Mouse (Mus musculus): ENCODE measurements around the gene Gm9268. TPM values are rescaled to one million over a fixed set of nuclear protein-coding genes. Genes with fewer than 3 reads are reported as not detected.
"Not testable (repeated sequence)": the region's sequence is repeated elsewhere in the genome, so short reads cannot be mapped to it uniquely, and the experiment has no call there.

The Gm9268 gene
- polyA plus RNA-seq (2016; fragmentation: Nextera tagmentation; extraction: Ambion mirVana), result not detected in 2 replicates

DNA sequence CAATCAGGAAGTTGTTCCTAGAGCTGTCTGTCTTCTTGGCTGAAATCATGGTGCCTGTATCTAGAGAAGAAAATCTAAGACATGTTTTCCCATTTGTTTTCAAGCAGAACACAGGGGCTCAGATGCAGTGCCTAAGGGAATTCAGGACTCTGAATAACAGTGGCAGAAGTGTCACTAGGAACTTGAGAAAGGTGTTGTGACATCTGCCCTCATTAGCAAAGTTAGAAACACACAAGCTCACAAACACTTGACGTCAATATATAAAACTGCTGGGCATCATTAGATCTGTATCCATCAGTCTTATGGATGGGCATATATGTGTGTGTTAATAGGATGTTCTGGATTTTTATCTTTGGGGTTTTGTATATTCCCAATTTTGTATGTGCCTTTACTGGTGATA is at the start of gene Gm9268:
Gm9268 (plus strand) TSS at position 301 of the 400 bp plus-strand sequence.
- H3K9ac ChIP-seq; H3K36me3 ChIP-seq; H3K27me3 ChIP-seq (replicated peaks); H3K9me3 ChIP-seq (replicated peaks); H3K4me1 ChIP-seq (replicated peaks); H3K4me2 ChIP-seq; ATAC-seq (ENCODE audit: insufficient number of reproducible peaks, low FRiP score); H3K4me3 ChIP-seq; H3K27ac ChIP-seq (ENCODE audit: poor library complexity, severe bottlenecking): not testable (repeated sequence)
- no CpG with 5 or more reads among the region's 1 CpGs for WGBS

DNA sequence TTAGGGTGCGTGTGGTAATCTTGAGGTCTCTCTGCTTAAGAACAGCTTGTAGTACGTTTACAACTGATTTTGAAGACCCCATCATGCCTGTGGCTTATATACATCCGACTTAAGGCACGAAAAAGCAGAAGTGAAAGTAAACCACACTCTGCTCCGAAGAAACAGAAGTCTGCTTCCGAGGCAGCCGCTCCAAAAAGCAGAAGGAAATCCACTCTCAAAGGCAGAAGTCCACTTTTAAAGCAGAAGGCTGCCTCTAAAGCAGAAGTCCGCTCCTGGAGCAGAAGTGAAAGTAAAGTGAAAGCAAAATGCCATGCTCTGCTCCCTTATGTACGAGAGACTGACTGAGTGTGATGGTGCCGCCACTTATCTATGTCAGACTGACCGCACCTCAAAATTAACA is 38.5 kb upstream of the Gm9268 start:
- Histone ChIP-seq H3K4me3 (no peak overlapping the region), H3K27ac (ENCODE audit: poor library complexity, severe bottlenecking) (no peak overlapping the region), H3K4me1 (replicated peaks) (no peaks in the 10 kb centered on the region), H3K4me2 (no peak overlapping the region), H3K9me3 (replicated peaks) (peaks cover 40% of the 10 kb centered on the region), H3K36me3 (no peaks in the 10 kb centered on the region), H3K9ac (no peak overlapping the region), H3K27me3 (replicated peaks) (no peaks in the 10 kb centered on the region)
- 77% methylated on average over 11 of the region's 11 CpGs for WGBS
- ATAC-seq (ENCODE audit: insufficient number of reproducible peaks, low FRiP score), result no peak

DNA sequence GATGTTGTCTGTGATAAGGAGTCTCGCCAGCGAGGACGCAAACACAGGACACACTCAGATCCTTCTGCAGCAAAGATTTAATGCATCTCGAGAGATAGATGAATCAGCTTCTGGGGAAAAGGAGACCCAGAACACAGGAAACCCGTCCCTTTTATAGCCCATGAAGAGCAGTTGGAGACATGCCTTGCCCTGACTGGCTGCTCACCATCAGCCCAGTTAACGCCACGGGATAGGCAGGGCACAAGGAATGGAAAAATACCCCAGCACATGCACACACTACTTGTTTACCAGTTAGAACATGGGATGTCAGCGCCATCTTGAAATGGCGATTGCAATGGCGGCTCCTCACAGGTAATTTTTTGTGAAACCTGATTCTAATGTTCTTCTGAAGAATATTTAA is 37.8 kb upstream of the Gm9268 start:
- ATAC-seq (ENCODE audit: insufficient number of reproducible peaks, low FRiP score), result no peak
- H3K4me3 ChIP-seq, result no peak overlapping the region
- H3K9me3 ChIP-seq (replicated peaks), result peaks cover 42% of the 10 kb centered on the region

DNA sequence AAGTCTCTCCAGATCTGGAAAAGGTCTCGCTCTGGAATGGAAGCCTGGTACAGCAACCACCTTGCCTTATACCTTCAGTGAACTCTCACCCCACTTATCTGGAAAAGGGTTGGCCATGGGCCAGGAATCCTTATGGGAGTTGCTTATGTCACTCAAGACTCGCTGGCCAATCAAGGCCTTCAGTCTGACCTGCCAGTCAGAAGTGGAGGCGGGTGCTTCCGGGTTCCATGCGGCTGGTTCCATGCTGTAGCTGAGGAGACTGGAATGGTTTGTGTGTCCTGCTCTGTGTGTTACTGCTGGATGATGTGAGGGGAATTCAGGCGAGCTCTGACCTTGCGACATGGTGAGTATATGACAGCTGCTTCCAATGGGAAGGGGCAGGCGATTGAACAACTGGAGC is 59.3 kb downstream of the Gm9268 start:
- Histone ChIP-seq H3K4me2 (no peak overlapping the region), H3K9ac (no peak overlapping the region), H3K9me3 (replicated peaks) (peaks cover 18% of the 10 kb centered on the region; the same call in 1 of the 2 replicates), H3K27ac (ENCODE audit: poor library complexity, severe bottlenecking) (no peak overlapping the region), H3K27me3 (replicated peaks) (no peaks in the 10 kb centered on the region), H3K4me1 (replicated peaks) (no peaks in the 10 kb centered on the region), H3K4me3 (no peak overlapping the region), H3K36me3 (no peaks in the 10 kb centered on the region)
- 85% methylated on average over 8 of the region's 8 CpGs for WGBS
- no peak for ATAC-seq (ENCODE audit: insufficient number of reproducible peaks, low FRiP score)

More for the DNA sequence above, 37.8 kb upstream of the Gm9268 start:
- no peaks in the 10 kb centered on the region for H3K27me3 ChIP-seq (replicated peaks)
- H3K4me1 ChIP-seq (replicated peaks), result no peaks in the 10 kb centered on the region
- H3K4me2 ChIP-seq, result no peak overlapping the region
- H3K9ac ChIP-seq, result no peak overlapping the region
- 82% methylated on average over 10 of the region's 10 CpGs for WGBS
- H3K27ac ChIP-seq (ENCODE audit: poor library complexity, severe bottlenecking), result no peak overlapping the region
- no peaks in the 10 kb centered on the region for H3K36me3 ChIP-seq

Other genes starting within 250 kb of the Gm9268 start
- gene Vmn2r62, start 225.2 kb upstream of the Gm9268 start, polyA plus RNA-seq (2016; fragmentation: Nextera tagmentation; extraction: Ambion mirVana), result not detected in 2 replicates
- not detected in 2 replicates for gene Gm2381, start 151.5 kb upstream of the Gm9268 start, polyA plus RNA-seq (2016; fragmentation: Nextera tagmentation; extraction: Ambion mirVana)
- not detected in 2 replicates for gene Vmn2r63, start 84.9 kb upstream of the Gm9268 start, polyA plus RNA-seq (2016; fragmentation: Nextera tagmentation; extraction: Ambion mirVana)
- not detected in 2 replicates for gene Zfp936, start 95.5 kb downstream of the Gm9268 start, polyA plus RNA-seq (2016; fragmentation: Nextera tagmentation; extraction: Ambion mirVana)